Mouse (Mus musculus) liver, adult 2 months (tissue): Measurements from ENCODE around the gene Amelx.

Experiments
- CTCF ChIP-seq: fragments of 200-500 bp; IDR thresholded peaks from 2 replicates; pipeline ENCODE4 v1.5.1; 2011; ENCODE audit warnings: low read depth, low read length, control low read depth
- POLR2A ChIP-seq: fragments of 200-500 bp; IDR thresholded peaks from 2 replicates; pipeline ENCODE4 v1.6.1; 2011; ENCODE audit warnings: low read length, control low read depth; ENCODE audit not compliant: insufficient read depth; ENCODE audit errors: extremely low read depth

- TF ChIP-seq CTCF (no peak), POLR2A (no peak)
Observed at GRCm38 (mm10) chrX:169178634-169179033, 8.4 kb downstream of the Amelx start.
